Mouse (Mus musculus) neural tube, embryonic 14.5 days (tissue): ENCODE results near the gene Serpinc1. TPM values are rescaled to one million over a fixed set of nuclear protein-coding genes. Genes with fewer than 3 reads are reported as not detected.
"Not testable (repeated sequence)": the region's sequence is repeated elsewhere in the genome, so short reads cannot be mapped to it uniquely, and the experiment has no call there.

Source experiments
- ATAC-seq: fragments of 200-750 bp; cut with Nextera tagmentation; 2 replicates; pipeline ENCODE4 v1.8.0; 2017; ENCODE audit warnings: low read depth, mild to moderate bottlenecking, moderate TSS enrichment, moderate library complexity
- H3K27ac ChIP-seq: fragments of 300-500 bp; sonication (generic); 2 replicates; pipeline ENCODE4 v1.5.1; 2014; ENCODE audit warnings: low read depth, mild to moderate bottlenecking, control low read depth, low read length, moderate library complexity, mixed read lengths
- H3K27me3 ChIP-seq: fragments of 300-500 bp; sonication (generic); 2 replicates; pipeline ENCODE4 v1.6.1; 2014; ENCODE audit warnings: low read length; ENCODE audit not compliant: control insufficient read depth, insufficient read depth
- H3K36me3 ChIP-seq: fragments of 300-500 bp; sonication (generic); 2 replicates; pipeline ENCODE4 v1.6.1; 2014; ENCODE audit warnings: low read length, mixed read lengths; ENCODE audit not compliant: control insufficient read depth, insufficient read depth
- H3K4me1 ChIP-seq: fragments of 300-500 bp; sonication (generic); 2 replicates; pipeline ENCODE4 v1.6.1; 2014; ENCODE audit warnings: low read length; ENCODE audit not compliant: control insufficient read depth, insufficient read depth
- H3K4me2 ChIP-seq: fragments of 300-500 bp; sonication (generic); 2 replicates; pipeline ENCODE4 v1.6.1; 2014; ENCODE audit warnings: mild to moderate bottlenecking, low read depth, low read length, control low read depth
- H3K4me3 ChIP-seq: fragments of 300-500 bp; sonication (generic); 2 replicates; pipeline ENCODE4 v1.5.1; 2014; ENCODE audit warnings: low read depth, low read length, control low read depth, mixed read lengths
- H3K9ac ChIP-seq: fragments of 300-500 bp; sonication (generic); replicated peaks from 2 replicates; pipeline ENCODE4 v1.6.1; 2014; ENCODE audit warnings: low read depth, mild to moderate bottlenecking, control low read depth, low read length, mixed read lengths
- H3K9me3 ChIP-seq: fragments of 300-500 bp; sonication (generic); 2 replicates; pipeline ENCODE4 v1.6.1; 2016; ENCODE audit warnings: low read length; ENCODE audit not compliant: control insufficient read depth
- WGBS: fragments of 180-500 bp; shearing (Covaris S2); extraction: QIAGEN DNeasy Blood & Tissue Kit; methylation state at CpG from one replicate; pipeline ENCODE4 v1.1.7; 2014; 5-methylcytosine and 5-hydroxymethylcytosine counted together
- polyA plus RNA-seq: library from polyadenylated mRNA; unstranded; fragments of >200 nt; fragmentation: Nextera tagmentation; extraction: Ambion mirVana; gene quantifications from 2 replicates; pipeline ENCODE4 v1.2.1, GENCODE M21; 2014

Serpinc1 gene
- polyA plus RNA-seq, 1 experiment from 2014 or later, result 2.4 TPM

DNA sequence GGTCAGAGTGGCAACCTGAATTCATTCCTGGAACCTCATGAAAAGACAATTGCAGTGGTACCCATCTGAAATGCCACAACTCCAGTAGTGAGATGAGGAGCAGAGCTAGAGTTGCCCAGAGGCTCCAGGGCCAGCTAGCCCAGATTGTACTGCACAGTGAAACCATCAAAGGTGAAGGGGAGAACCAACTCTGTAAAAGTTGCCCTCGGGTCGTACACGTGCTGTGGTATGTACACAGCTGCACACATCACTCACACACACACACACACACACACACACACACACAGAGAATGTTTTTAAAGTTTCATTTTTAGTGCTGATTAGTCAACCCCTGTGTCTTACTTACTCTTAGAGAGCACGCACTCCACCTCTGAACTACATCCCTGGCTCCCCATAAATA, 3.0 kb downstream of the Serpinc1 start:
- Histone ChIP-seq H3K27ac (no peak overlapping the region), H3K4me1 (no peaks in the 10 kb centered on the region), H3K27me3 (no peaks in the 10 kb centered on the region), H3K9me3 (no peaks in the 10 kb centered on the region), H3K9ac (no peak overlapping the region), H3K4me2 (no peak overlapping the region), H3K4me3 (no peak overlapping the region), H3K36me3 (no peaks in the 10 kb centered on the region)
- WGBS, result 93% methylated on average over 4 of the region's 4 CpGs
- ATAC-seq, result no peak

GRCm38 (mm10) chr1:160982887-160983286, 4.5 kb downstream of the Serpinc1 start:
- Histone ChIP-seq H3K4me1 (no peaks in the 10 kb centered on the region), H3K4me3 (no peak overlapping the region), H3K27ac (no peak overlapping the region), H3K4me2 (no peak overlapping the region), H3K27me3 (no peaks in the 10 kb centered on the region), H3K9ac (no peak overlapping the region), H3K36me3 (no peaks in the 10 kb centered on the region), H3K9me3 (no peaks in the 10 kb centered on the region)
- WGBS, result 72% methylated on average over 3 of the region's 3 CpGs
- no peak for ATAC-seq

GRCm38 (mm10) chr1:160984731-160985130, 6.3 kb downstream of the Serpinc1 start:
- H3K36me3 ChIP-seq, H3K9me3 ChIP-seq, H3K4me1 ChIP-seq, H3K4me3 ChIP-seq, H3K9ac ChIP-seq, H3K4me2 ChIP-seq, H3K27ac ChIP-seq, H3K27me3 ChIP-seq, ATAC-seq: not testable (repeated sequence)
- 77% methylated on average over 1 of the region's 1 CpGs for whole genome bisulfite sequencing

GRCm38 (mm10) chr1:160985477-160985876, 7.1 kb downstream of the Serpinc1 start:
- H3K27me3 ChIP-seq, result no peaks in the 10 kb centered on the region
- no peak for ATAC-seq
- no peaks in the 10 kb centered on the region for H3K4me1 ChIP-seq
- no peak overlapping the region for H3K9ac ChIP-seq
- no peak overlapping the region for H3K27ac ChIP-seq
- 91% methylated on average over 6 of the region's 6 CpGs for WGBS
- no peaks in the 10 kb centered on the region for H3K9me3 ChIP-seq
- no peaks in the 10 kb centered on the region for H3K36me3 ChIP-seq
- H3K4me3 ChIP-seq, result no peak overlapping the region
- no peak overlapping the region for H3K4me2 ChIP-seq

- H3K27ac ChIP-seq, result no peak overlapping the region
- H3K9me3 ChIP-seq, result no peaks in the 10 kb centered on the region
- H3K27me3 ChIP-seq, result no peaks in the 10 kb centered on the region
- H3K36me3 ChIP-seq, result no peaks in the 10 kb centered on the region
- no peak for ATAC-seq
- no peak overlapping the region for H3K4me2 ChIP-seq
- WGBS, result 87% methylated on average over 17 of the region's 17 CpGs
- H3K4me3 ChIP-seq, result no peak overlapping the region
- no peak overlapping the region for H3K9ac ChIP-seq
- no peaks in the 10 kb centered on the region for H3K4me1 ChIP-seq
These were observed 8.7 kb downstream of the Serpinc1 start for GRCm38 (mm10) chr1:160986881-160987635.

- Histone ChIP-seq H3K9me3 (no peaks in the 10 kb centered on the region), H3K4me1 (no peaks in the 10 kb centered on the region), H3K4me3 (no peak overlapping the region), H3K4me2 (no peak overlapping the region), H3K27me3 (no peaks in the 10 kb centered on the region), H3K27ac (no peak overlapping the region), H3K36me3 (no peaks in the 10 kb centered on the region), H3K9ac (no peak overlapping the region)
- 88% methylated on average over 14 of the region's 15 CpGs for WGBS
- ATAC-seq, result no peak
These were observed 11.0 kb downstream of the Serpinc1 start for GRCm38 (mm10) chr1:160989395-160989794.

DNA sequence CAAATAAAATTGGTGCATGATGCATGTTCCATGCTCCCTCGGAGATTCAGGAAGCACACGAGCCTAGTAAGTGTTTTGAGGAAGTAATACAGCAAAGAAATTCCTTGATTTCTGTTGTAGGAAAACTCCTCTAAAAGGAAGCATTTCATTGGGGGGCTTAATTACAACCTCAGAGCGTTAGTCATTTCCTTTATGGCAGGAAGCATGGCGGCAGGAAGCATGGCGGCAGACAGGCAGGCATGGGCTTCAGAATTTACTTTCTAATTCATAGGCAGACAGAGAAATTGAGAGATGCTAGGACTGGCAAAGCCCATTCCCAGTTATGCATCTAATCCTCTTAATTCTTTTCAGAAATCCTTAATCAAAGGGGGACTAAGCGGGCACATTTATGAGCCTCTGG, 15.5 kb downstream of the Serpinc1 start:
- ATAC-seq, result no peak
- no peaks in the 10 kb centered on the region for H3K9me3 ChIP-seq
- no peak overlapping the region for H3K4me2 ChIP-seq
- no peaks in the 10 kb centered on the region for H3K27me3 ChIP-seq
- H3K27ac ChIP-seq, result no peak overlapping the region
- no peaks in the 10 kb centered on the region for H3K4me1 ChIP-seq
- no peaks in the 10 kb centered on the region for H3K36me3 ChIP-seq
- H3K4me3 ChIP-seq, result no peak overlapping the region
- no peak overlapping the region for H3K9ac ChIP-seq
- WGBS, result 78% methylated on average over 6 of the region's 6 CpGs

DNA sequence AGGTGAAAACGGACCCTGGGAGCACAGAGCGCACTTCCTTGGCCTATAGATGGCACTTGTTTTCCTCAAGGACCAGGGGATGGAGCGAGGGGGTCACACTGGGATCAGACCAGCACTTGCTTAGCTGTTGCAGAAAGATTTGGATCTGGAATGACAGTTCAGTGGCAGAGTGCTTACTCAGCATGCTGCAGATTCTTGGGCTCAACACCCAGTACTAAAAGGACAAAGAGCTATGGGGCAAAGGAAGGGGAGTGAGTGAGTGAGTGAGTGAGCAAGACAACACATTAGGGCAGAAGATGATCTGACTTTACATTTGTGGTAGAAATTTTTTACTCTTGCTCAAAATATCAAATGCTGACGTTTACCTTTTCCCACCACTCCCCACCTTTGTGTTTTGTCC, 26.6 kb downstream of the Serpinc1 start:
- H3K27me3 ChIP-seq, result no peaks in the 10 kb centered on the region
- H3K36me3 ChIP-seq, result no peaks in the 10 kb centered on the region
- H3K4me2 ChIP-seq, result no peak overlapping the region
- H3K4me1 ChIP-seq, result no peaks in the 10 kb centered on the region
- H3K9me3 ChIP-seq, result no peaks in the 10 kb centered on the region
- H3K4me3 ChIP-seq, result no peak overlapping the region
- no peak overlapping the region for H3K27ac ChIP-seq
- H3K9ac ChIP-seq, result no peak overlapping the region
- WGBS, result 71% methylated on average over 4 of the region's 4 CpGs
- no peak for ATAC-seq

DNA sequence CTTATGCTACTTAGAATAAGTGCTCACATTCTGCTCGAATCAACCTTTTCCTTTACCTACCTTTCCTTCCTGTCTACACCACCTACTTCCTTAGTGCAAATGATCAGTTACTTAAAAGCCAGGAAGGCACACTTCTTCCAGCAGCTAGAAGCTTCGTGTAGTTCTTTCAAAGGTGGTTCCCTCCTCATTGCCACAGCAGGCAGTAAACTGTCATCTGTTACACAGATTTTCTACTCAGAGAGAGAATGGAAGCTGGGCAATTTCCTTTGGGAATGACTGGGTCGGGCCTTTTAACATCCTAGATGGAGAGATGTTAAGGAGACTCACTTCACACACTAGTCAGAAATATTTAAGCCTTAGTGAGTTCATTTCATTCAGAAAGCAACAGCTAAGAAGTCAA, 27.1 kb downstream of the Serpinc1 start:
- Histone ChIP-seq H3K27me3 (no peaks in the 10 kb centered on the region), H3K36me3 (no peaks in the 10 kb centered on the region), H3K9me3 (no peaks in the 10 kb centered on the region), H3K27ac (no peak overlapping the region), H3K9ac (no peak overlapping the region), H3K4me2 (no peak overlapping the region), H3K4me1 (no peaks in the 10 kb centered on the region), H3K4me3 (no peak overlapping the region)
- no peak for ATAC-seq
- WGBS, result 45% methylated on average over 3 of the region's 3 CpGs
